Mouse (Mus musculus): ENCODE data around the gene Lamb3. TPM values are rescaled to one million over a fixed set of nuclear protein-coding genes. Genes with fewer than 3 reads are reported as not detected.

Gene Lamb3
- polyA plus RNA-seq, 1 experiment from 2014 or later = 0.66 TPM

DNA sequence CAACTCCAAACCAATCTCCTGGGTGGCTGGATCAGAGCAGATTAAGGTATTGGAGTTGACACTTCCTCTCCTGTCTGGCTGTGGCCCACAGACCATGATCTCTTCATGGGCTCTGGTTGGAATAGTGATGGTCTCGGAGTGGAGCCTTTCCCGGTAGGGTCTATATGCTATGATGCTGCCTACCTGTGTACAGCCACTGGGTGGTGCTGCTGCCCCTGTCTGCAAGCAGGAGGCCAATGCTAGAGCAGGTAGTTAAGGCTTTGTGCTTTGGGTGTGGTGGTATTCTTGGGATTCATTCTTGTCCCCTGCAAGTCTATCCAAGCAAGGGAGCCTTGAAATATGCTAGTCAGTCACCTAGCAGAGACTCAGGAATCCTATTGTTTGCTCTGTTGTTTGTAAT, 679 bp downstream of the Lamb3 start:
- DNase-seq (ENCODE audit: low spot score) = peak; percentile 55
- Histone ChIP-seq H3K36me3 (replicated peaks) (no peaks in the 10 kb centered on the region), H3K4me1 (no peaks in the 10 kb centered on the region), H3K9me3 (no peaks in the 10 kb centered on the region), H3K27me3 (replicated peaks; ENCODE audit: low read depth, poor library complexity, severe bottlenecking) (no peaks in the 10 kb centered on the region), H3K4me3 (no peak overlapping the region), H3K27ac (replicated peaks) (no peak overlapping the region)
- WGBS = 38% methylated on average over 2 of the region's 2 CpGs

- Histone ChIP-seq H3K4me3 (no peak overlapping the region), H3K27ac (replicated peaks) (no peak overlapping the region), H3K36me3 (replicated peaks) (no peaks in the 10 kb centered on the region), H3K4me1 (no peaks in the 10 kb centered on the region), H3K9me3 (no peaks in the 10 kb centered on the region), H3K27me3 (replicated peaks; ENCODE audit: low read depth, poor library complexity, severe bottlenecking) (no peaks in the 10 kb centered on the region)
- DNase-seq (ENCODE audit: low spot score) = no peak
- WGBS = 71% methylated on average over 5 of the region's 5 CpGs
Observed at GRCm38 (mm10) chr1:193211371-193211770, 3.9 kb downstream of the Lamb3 start.

- no peaks in the 10 kb centered on the region for H3K36me3 ChIP-seq (replicated peaks)
- H3K27ac ChIP-seq (replicated peaks) = no peak overlapping the region
- H3K27me3 ChIP-seq (replicated peaks; ENCODE audit: low read depth, poor library complexity, severe bottlenecking) = no peaks in the 10 kb centered on the region
- no peak overlapping the region for H3K4me3 ChIP-seq
- no peak for DNase-seq (ENCODE audit: low spot score)
- no peaks in the 10 kb centered on the region for H3K9me3 ChIP-seq
- 79% methylated on average over 5 of the region's 5 CpGs for WGBS
- H3K4me1 ChIP-seq = no peaks in the 10 kb centered on the region
Observed at GRCm38 (mm10) chr1:193214053-193214452, 6.6 kb downstream of the Lamb3 start.

- H3K9me3 ChIP-seq = no peaks in the 10 kb centered on the region
- H3K27ac ChIP-seq (replicated peaks) = no peak overlapping the region
- no peaks in the 10 kb centered on the region for H3K27me3 ChIP-seq (replicated peaks; ENCODE audit: low read depth, poor library complexity, severe bottlenecking)
- H3K4me1 ChIP-seq = no peaks in the 10 kb centered on the region
- no peak for DNase-seq (ENCODE audit: low spot score)
- no peak overlapping the region for H3K4me3 ChIP-seq
- no peaks in the 10 kb centered on the region for H3K36me3 ChIP-seq (replicated peaks)
- 76% methylated on average over 3 of the region's 3 CpGs for WGBS
Observed at GRCm38 (mm10) chr1:193216000-193216399, 8.5 kb downstream of the Lamb3 start.

GRCm38 (mm10) chr1:193220408-193220807, 12.9 kb downstream of the Lamb3 start:
- no peak for DNase-seq (ENCODE audit: low spot score)
- 73% methylated on average over 5 of the region's 5 CpGs for WGBS
- Histone ChIP-seq H3K27ac (replicated peaks) (no peak overlapping the region), H3K36me3 (replicated peaks) (no peaks in the 10 kb centered on the region), H3K4me3 (no peak overlapping the region), H3K4me1 (peaks cover 4% of the 10 kb centered on the region), H3K9me3 (no peaks in the 10 kb centered on the region), H3K27me3 (replicated peaks; ENCODE audit: low read depth, poor library complexity, severe bottlenecking) (no peaks in the 10 kb centered on the region)

GRCm38 (mm10) chr1:193225531-193225930, 18.0 kb downstream of the Lamb3 start:
- WGBS = 23% methylated on average over 3 of the region's 3 CpGs
- peak; percentile 30 for DNase-seq (ENCODE audit: low spot score)
- H3K27me3 ChIP-seq (replicated peaks; ENCODE audit: low read depth, poor library complexity, severe bottlenecking) = no peaks in the 10 kb centered on the region
- no peaks in the 10 kb centered on the region for H3K9me3 ChIP-seq
- no peak overlapping the region for H3K27ac ChIP-seq (replicated peaks)
- peaks cover 35% of the 10 kb centered on the region for H3K4me1 ChIP-seq
- H3K36me3 ChIP-seq (replicated peaks) = no peaks in the 10 kb centered on the region
- H3K4me3 ChIP-seq = no peak overlapping the region

- no peak for DNase-seq (ENCODE audit: low spot score)
- Histone ChIP-seq H3K36me3 (replicated peaks) (no peaks in the 10 kb centered on the region), H3K27ac (replicated peaks) (no peak overlapping the region), H3K27me3 (replicated peaks; ENCODE audit: low read depth, poor library complexity, severe bottlenecking) (no peaks in the 10 kb centered on the region), H3K4me3 (no peak overlapping the region), H3K4me1 (peaks cover 39% of the 10 kb centered on the region), H3K9me3 (no peaks in the 10 kb centered on the region)
- 90% methylated on average over 4 of the region's 4 CpGs for WGBS
Observed at GRCm38 (mm10) chr1:193226114-193226513, 18.6 kb downstream of the Lamb3 start.

- no peaks in the 10 kb centered on the region for H3K36me3 ChIP-seq (replicated peaks)
- no peaks in the 10 kb centered on the region for H3K9me3 ChIP-seq
- no peak overlapping the region for H3K27ac ChIP-seq (replicated peaks)
- H3K27me3 ChIP-seq (replicated peaks; ENCODE audit: low read depth, poor library complexity, severe bottlenecking) = no peaks in the 10 kb centered on the region
- no peak for DNase-seq (ENCODE audit: low spot score)
- no peak overlapping the region for H3K4me3 ChIP-seq
- peaks cover 40% of the 10 kb centered on the region for H3K4me1 ChIP-seq
- WGBS = 52% methylated on average over 7 of the region's 7 CpGs
Observed at GRCm38 (mm10) chr1:193226724-193227522, 19.4 kb downstream of the Lamb3 start.

- WGBS = 59% methylated on average over 4 of the region's 4 CpGs
- Histone ChIP-seq H3K9me3 (no peaks in the 10 kb centered on the region), H3K36me3 (replicated peaks) (no peaks in the 10 kb centered on the region), H3K4me3 (no peak overlapping the region), H3K4me1 (peaks cover 40% of the 10 kb centered on the region), H3K27me3 (replicated peaks; ENCODE audit: low read depth, poor library complexity, severe bottlenecking) (no peaks in the 10 kb centered on the region), H3K27ac (replicated peaks) (no peak overlapping the region)
- DNase-seq (ENCODE audit: low spot score) = no peak
Observed at GRCm38 (mm10) chr1:193227537-193227936, 20.0 kb downstream of the Lamb3 start.

- DNase-seq (ENCODE audit: low spot score) = no peak
- H3K27ac ChIP-seq (replicated peaks) = no peak overlapping the region
- no peaks in the 10 kb centered on the region for H3K36me3 ChIP-seq (replicated peaks)
- no peaks in the 10 kb centered on the region for H3K9me3 ChIP-seq
- H3K4me1 ChIP-seq = peaks cover 40% of the 10 kb centered on the region
- no peak overlapping the region for H3K4me3 ChIP-seq
- 97% methylated on average over 5 of the region's 5 CpGs for WGBS
- H3K27me3 ChIP-seq (replicated peaks; ENCODE audit: low read depth, poor library complexity, severe bottlenecking) = no peaks in the 10 kb centered on the region
Observed at GRCm38 (mm10) chr1:193229570-193229969, 22.1 kb downstream of the Lamb3 start.

DNA sequence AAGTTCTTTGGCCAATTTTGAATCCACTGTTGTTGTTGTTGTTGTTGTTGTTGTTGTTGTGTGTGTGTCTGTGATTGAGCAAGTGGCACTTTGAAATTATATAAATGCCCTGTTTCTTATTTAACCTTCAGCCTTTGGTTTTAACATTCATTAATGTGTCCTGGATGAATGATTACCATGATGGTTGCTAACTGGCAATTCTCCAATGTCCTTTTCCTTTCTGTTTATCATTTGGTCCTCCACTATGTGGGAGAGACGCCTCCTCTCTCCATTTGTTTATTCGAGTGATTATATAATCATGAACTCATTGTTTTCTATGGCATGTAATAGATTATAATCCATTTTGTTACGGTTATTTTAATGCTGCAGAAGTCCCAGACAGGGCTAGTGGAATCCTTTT, 23.0 kb downstream of the Lamb3 start:
- no peak for DNase-seq (ENCODE audit: low spot score)
- Histone ChIP-seq H3K27ac (replicated peaks) (no peak overlapping the region), H3K9me3 (no peaks in the 10 kb centered on the region), H3K36me3 (replicated peaks) (no peaks in the 10 kb centered on the region), H3K4me1 (peaks cover 35% of the 10 kb centered on the region), H3K4me3 (no peak overlapping the region), H3K27me3 (replicated peaks; ENCODE audit: low read depth, poor library complexity, severe bottlenecking) (no peaks in the 10 kb centered on the region)
- 89% methylated on average over 3 of the region's 3 CpGs for WGBS

GRCm38 (mm10) chr1:193230935-193231334, 23.4 kb downstream of the Lamb3 start:
- Histone ChIP-seq H3K4me3 (no peak overlapping the region), H3K9me3 (no peaks in the 10 kb centered on the region), H3K4me1 (peaks cover 31% of the 10 kb centered on the region), H3K27me3 (replicated peaks; ENCODE audit: low read depth, poor library complexity, severe bottlenecking) (no peaks in the 10 kb centered on the region), H3K27ac (replicated peaks) (no peak overlapping the region), H3K36me3 (replicated peaks) (no peaks in the 10 kb centered on the region)
- 68% methylated on average over 5 of the region's 5 CpGs for WGBS
- no peak for DNase-seq (ENCODE audit: low spot score)

GRCm38 (mm10) chr1:193232732-193233131, 25.2 kb downstream of the Lamb3 start:
- DNase-seq (ENCODE audit: low spot score) = no peak
- Histone ChIP-seq H3K36me3 (replicated peaks) (no peaks in the 10 kb centered on the region), H3K27me3 (replicated peaks; ENCODE audit: low read depth, poor library complexity, severe bottlenecking) (no peaks in the 10 kb centered on the region), H3K4me3 (no peak overlapping the region), H3K4me1 (peaks cover 13% of the 10 kb centered on the region; the same call in 1 of the 2 replicates), H3K27ac (replicated peaks) (no peak overlapping the region), H3K9me3 (no peaks in the 10 kb centered on the region)
- WGBS = 86% methylated on average over 2 of the region's 2 CpGs

Measured in embryonic facial prominence, embryonic 10.5 days (tissue).